ENCODE assay signal across 8 mouse cellular contexts in genomic region chr10:13007876-13008736, GRCm38 (mm10). TPM values are rescaled to one million over a fixed set of nuclear protein-coding genes. Genes with fewer than 3 reads are reported as not detected.
A peak's percentile ranks its signal among the peaks of the same experiment; 100 is the strongest.
DNase-seq lines count a peak whose midpoint lies in the region; ATAC-seq and TF ChIP-seq lines count a peak whose summit lies in the region.

No protein-coding gene starts in this region.

- TF ChIP-seq POLR2A in CH12.LX (IDR thresholded peaks at IDR 0.05; ENCODE audit: low read depth, low read length) = peak; percentile 87

- DNase-seq in CH12.LX (ENCODE audit: extremely low read depth) = peak; percentile 97
- peak; percentile 95 for DNase-seq in c-Kit-positive CD71-positive TER-119-negative erythroid progenitor cells, embryonic 14.5 days (ENCODE audit: low read depth)
- DNase-seq in forebrain, embryonic 11.5 days (ENCODE audit: low spot score) = peak; percentile 94
- DNase-seq in kidney, postnatal 36 days = peak; percentile 95 to 97
- DNase-seq in telencephalon, adult 2 months (ENCODE audit: low read depth, low spot score) = peak; percentile 99

- H3K9ac ChIP-seq in CH12.LX (ENCODE audit: insufficient read depth, low read depth) = peak overlapping the region; percentile 95
- H3K9ac ChIP-seq in forebrain, embryonic 11.5 days (ENCODE audit: low read length) = peak overlapping the region; percentile 77
- peak overlapping the region; percentile 88 for H3K9ac ChIP-seq in heart, embryonic 16.5 days (ENCODE audit: low read length)
- peak overlapping the region; percentile 82 for H3K9ac ChIP-seq in liver, embryonic 15.5 days
- H3K9ac ChIP-seq in neural tube, embryonic 12.5 days = peak overlapping the region; percentile 76

- peaks cover 18% of the 10 kb centered on the region for H3K79me2 ChIP-seq in CH12.LX (replicated peaks; ENCODE audit: control insufficient read depth, extremely low read depth, insufficient read depth, poor library complexity, severe bottlenecking)

- TF ChIP-seq RAD21 in CH12.LX (IDR thresholded peaks at IDR 0.05; ENCODE audit: low read depth, low read length) = no peak

- peak overlapping the region; percentile 96 for H3K4me2 ChIP-seq in CH12.LX (ENCODE audit: insufficient read depth, low read depth, poor library complexity, severe bottlenecking)
- peak overlapping the region; percentile 83 for H3K4me2 ChIP-seq in forebrain, embryonic 11.5 days (ENCODE audit: low read depth, low read length, severe bottlenecking)
- H3K4me2 ChIP-seq in heart, embryonic 16.5 days (ENCODE audit: low read depth, low read length) = peak overlapping the region; percentile 95
- peak overlapping the region; percentile 86 for H3K4me2 ChIP-seq in liver, embryonic 15.5 days
- H3K4me2 ChIP-seq in neural tube, embryonic 12.5 days (replicated peaks) = peak overlapping the region; percentile 74

- WGBS in forebrain, embryonic 11.5 days = 3% methylated on average over 52 of the region's 52 CpGs
- WGBS in heart, embryonic 16.5 days = 2% methylated on average over 52 of the region's 52 CpGs
- WGBS in liver, embryonic 15.5 days (ENCODE audit: insufficient replicate concordance) = 2% methylated on average over 52 of the region's 52 CpGs
- 4% methylated on average over 52 of the region's 52 CpGs for WGBS in neural tube, embryonic 12.5 days

- peak; percentile 99 for ATAC-seq in forebrain, embryonic 11.5 days (replicated peaks; ENCODE audit: low FRiP score)
- ATAC-seq in heart, embryonic 16.5 days (replicated peaks; ENCODE audit: extremely low read depth, insufficient read depth, low FRiP score) = peak; percentile 99
- ATAC-seq in liver, embryonic 15.5 days (ENCODE audit: insufficient read depth) = peak; percentile 100
- ATAC-seq in neural tube, embryonic 12.5 days (ENCODE audit: low FRiP score, low read depth) = peak; percentile 100

- no peaks in the 10 kb centered on the region for H3K27me3 ChIP-seq in CH12.LX (replicated peaks)
- no peaks in the 10 kb centered on the region for H3K27me3 ChIP-seq in forebrain, embryonic 11.5 days (ENCODE audit: control insufficient read depth, insufficient read depth, low read length)
- no peaks in the 10 kb centered on the region for H3K27me3 ChIP-seq in heart, embryonic 16.5 days (ENCODE audit: control insufficient read depth, insufficient read depth, low read length)
- H3K27me3 ChIP-seq in liver, embryonic 15.5 days = no peaks in the 10 kb centered on the region
- H3K27me3 ChIP-seq in neural tube, embryonic 12.5 days (replicated peaks) = no peaks in the 10 kb centered on the region

- TF ChIP-seq EP300 in CH12.LX (IDR thresholded peaks at IDR 0.05; ENCODE audit: low read length) = no peak

- H3K4me1 ChIP-seq in CH12.LX (ENCODE audit: control insufficient read depth in 1 of 2, insufficient read depth in 2 of 2) = peaks cover 5 to 23% of the 10 kb centered on the region in 2 experiments; a peak in 3 of 4 replicates
- H3K4me1 ChIP-seq in forebrain, embryonic 11.5 days (replicated peaks; ENCODE audit: control insufficient read depth, insufficient read depth, low read length) = peaks cover 9% of the 10 kb centered on the region; the same call in 1 of the 2 replicates
- H3K4me1 ChIP-seq in heart, embryonic 16.5 days (ENCODE audit: control insufficient read depth, insufficient read depth, low read length) = peaks cover 11% of the 10 kb centered on the region
- peaks cover 26% of the 10 kb centered on the region for H3K4me1 ChIP-seq in liver, embryonic 15.5 days (replicated peaks)
- H3K4me1 ChIP-seq in neural tube, embryonic 12.5 days = peaks cover 13% of the 10 kb centered on the region

- in situ Hi-C loops in CH12.LX (cut with MboI; ENCODE audit: low pct_ligation_motif_present, low pct_unique_long_range_greater_than_20kb, low sequenced_read_pairs) = no loop called here

- peaks cover 4 to 23% of the 10 kb centered on the region in 2 experiments for H3K36me3 ChIP-seq in CH12.LX (replicated peaks in 1 of 2; ENCODE audit: control insufficient read depth in 1 of 2, insufficient read depth in 1 of 2, low read length in 1 of 2)
- no peaks in the 10 kb centered on the region for H3K36me3 ChIP-seq in forebrain, embryonic 11.5 days (ENCODE audit: control insufficient read depth, insufficient read depth, low read length)
- H3K36me3 ChIP-seq in heart, embryonic 16.5 days (ENCODE audit: control insufficient read depth, insufficient read depth) = no peaks in the 10 kb centered on the region
- no peaks in the 10 kb centered on the region; the same call in 1 of the 2 replicates for H3K36me3 ChIP-seq in liver, embryonic 15.5 days (replicated peaks)
- H3K36me3 ChIP-seq in neural tube, embryonic 12.5 days = peaks cover 5% of the 10 kb centered on the region

- dilution Hi-C loops in CH12.LX (cut with MboI; ENCODE audit: extremely low pct_ligation_motif_present, extremely low pct_unique_long_range_greater_than_20kb, low sequenced_read_pairs) = no loop called here

- TF ChIP-seq CTCF in CH12.LX (conservative IDR thresholded peaks at IDR 0.05 in 1 of 2, IDR thresholded peaks at IDR 0.05 in 1 of 2; ENCODE audit: low read depth in 2 of 2, low read length in 2 of 2) = no peak

- H3K27ac ChIP-seq in CH12.LX (ENCODE audit: insufficient read depth, low read depth) = peak overlapping the region; percentile 56; the same call in 1 of the 2 replicates
- peak overlapping the region; percentile 37; the same call in 1 of the 2 replicates for H3K27ac ChIP-seq in forebrain, embryonic 11.5 days (ENCODE audit: low read depth, low read length)
- peak overlapping the region; percentile 59 for H3K27ac ChIP-seq in heart, embryonic 16.5 days (ENCODE audit: low read length)
- peak overlapping the region; percentile 69 for H3K27ac ChIP-seq in liver, embryonic 15.5 days (replicated peaks)
- no peak overlapping the region for H3K27ac ChIP-seq in neural tube, embryonic 12.5 days

- peak overlapping the region; percentile 89 to 98 (median 94) for H3K4me3 ChIP-seq in CH12.LX (replicated peaks in 1 of 3; ENCODE audit: low read depth in 2 of 3, low read length in 2 of 3, poor library complexity in 1 of 3)
- peak overlapping the region; percentile 90 for H3K4me3 ChIP-seq in forebrain, embryonic 11.5 days (ENCODE audit: low read depth, low read length)
- peak overlapping the region; percentile 96 for H3K4me3 ChIP-seq in heart, embryonic 16.5 days (ENCODE audit: low read length)
- H3K4me3 ChIP-seq in liver, embryonic 15.5 days (replicated peaks) = peak overlapping the region; percentile 94
- peak overlapping the region; percentile 67 for H3K4me3 ChIP-seq in neural tube, embryonic 12.5 days

- no peaks in the 10 kb centered on the region for H3K9me3 ChIP-seq in CH12.LX (replicated peaks; ENCODE audit: low read length)
- no peaks in the 10 kb centered on the region for H3K9me3 ChIP-seq in forebrain, embryonic 11.5 days (ENCODE audit: control insufficient read depth, low read length)
- H3K9me3 ChIP-seq in heart, embryonic 16.5 days (replicated peaks; ENCODE audit: control insufficient read depth, low read length) = no peaks in the 10 kb centered on the region
- no peaks in the 10 kb centered on the region for H3K9me3 ChIP-seq in liver, embryonic 15.5 days (replicated peaks)
- no peaks in the 10 kb centered on the region for H3K9me3 ChIP-seq in neural tube, embryonic 12.5 days

TF ChIP-seq in CH12.LX, 34 proteins besides CTCF, POLR2A, EP300 and RAD21 (continues in another document):
- TF ChIP-seq ELF1 (IDR thresholded peaks at IDR 0.05; ENCODE audit: low read depth, low read length) (peak; percentile 100), SMC3 (IDR thresholded peaks at IDR 0.05; ENCODE audit: low read depth, low read length) (no peak), HCFC1 (IDR thresholded peaks at IDR 0.05; ENCODE audit: low read depth, low read length) (peak; percentile 98), ZC3H11A (IDR thresholded peaks at IDR 0.05; ENCODE audit: low read depth, low read length) (no peak), POLR2AphosphoS2 (IDR thresholded peaks at IDR 0.05; ENCODE audit: low read depth, low read length) (peak; percentile 93), ZNF384 (IDR thresholded peaks at IDR 0.05; ENCODE audit: low read depth, low read length) (0 out of 2 replicates have a peak, but pooled peaks have one; percentile 6), USF1 (IDR thresholded peaks at IDR 0.05; ENCODE audit: low read depth, low read length) (peak; percentile 41), MYC (IDR thresholded peaks at IDR 0.05; ENCODE audit: low read depth, low read length) (peak; percentile 79), ETS1 (conservative IDR thresholded peaks at IDR 0.05; ENCODE audit: low read depth, low read length) (no peak), TBP (conservative IDR thresholded peaks at IDR 0.05; ENCODE audit: low read depth, low read length) (peak; percentile 59; the same call in 1 of the 2 replicates), IRF4 (IDR thresholded peaks at IDR 0.05; ENCODE audit: low read depth, low read length) (peak; percentile 58)

RNA-seq across cellular contexts. Expression of gene Sf3b5, which starts 3.0 kb away (rescaled TPM):
- total RNA-seq in CH12.LX (2012; rRNA removed) (49.1 and 49.6 TPM in 2 replicates), CH12.LX (2014; rRNA removed) (41.8 and 51.3 TPM in 2 replicates)
- 36.6 and 41.9 TPM in 2 replicates for polyA plus RNA-seq in CH12.LX (2012; ENCODE audit: insufficient read length, low read depth)
- 37.9 and 42.2 TPM in 2 replicates for polyA plus RNA-seq in forebrain, embryonic 11.5 days (2014; fragmentation: Nextera tagmentation; extraction: Ambion mirVana)
- polyA plus RNA-seq in heart, embryonic 16.5 days (2015; fragmentation: Nextera tagmentation; extraction: Ambion mirVana) = 25.7 and 26.8 TPM in 2 replicates
- 16.5 and 17.2 TPM in 2 replicates for polyA plus RNA-seq in liver, embryonic 15.5 days (2015; fragmentation: Nextera tagmentation; extraction: Ambion mirVana)
- polyA plus RNA-seq in neural tube, embryonic 12.5 days (2016; fragmentation: Nextera tagmentation; extraction: Ambion mirVana) = 30.4 and 31.2 TPM in 2 replicates

RNA-seq across cellular contexts. Expression of gene Stx11, which starts 44.0 kb away (rescaled TPM):
- 33.7 and 49.8 TPM in 2 replicates for total RNA-seq in CH12.LX (2012; rRNA removed)
- 42.3 and 47.7 TPM in 2 replicates for total RNA-seq in CH12.LX (2014; rRNA removed)
- polyA plus RNA-seq in CH12.LX (2012; ENCODE audit: insufficient read length, low read depth) = 22.2 and 23.4 TPM in 2 replicates
- polyA plus RNA-seq in forebrain, embryonic 11.5 days (2014; fragmentation: Nextera tagmentation; extraction: Ambion mirVana) = 1.9 and 2.1 TPM in 2 replicates
- 6.2 and 7.8 TPM in 2 replicates for polyA plus RNA-seq in heart, embryonic 16.5 days (2015; fragmentation: Nextera tagmentation; extraction: Ambion mirVana)
- 9.7 and 10.6 TPM in 2 replicates for polyA plus RNA-seq in liver, embryonic 15.5 days (2015; fragmentation: Nextera tagmentation; extraction: Ambion mirVana)
- 2.3 and 4.5 TPM in 2 replicates for polyA plus RNA-seq in neural tube, embryonic 12.5 days (2016; fragmentation: Nextera tagmentation; extraction: Ambion mirVana)

RNA-seq across cellular contexts. Expression of gene Plagl1, which starts 52.2 kb away (rescaled TPM):
- 0.42 and 1.7 TPM in 2 replicates for total RNA-seq in CH12.LX (2012; rRNA removed)
- total RNA-seq in CH12.LX (2014; rRNA removed) = 0.04 and 0.48 TPM in 2 replicates
- 0.22 and 0.87 TPM in 2 replicates for polyA plus RNA-seq in CH12.LX (2012; ENCODE audit: insufficient read length, low read depth)
- polyA plus RNA-seq in forebrain, embryonic 11.5 days (2014; fragmentation: Nextera tagmentation; extraction: Ambion mirVana) = 153 and 159 TPM in 2 replicates
- polyA plus RNA-seq in heart, embryonic 16.5 days (2015; fragmentation: Nextera tagmentation; extraction: Ambion mirVana) = 159 and 181 TPM in 2 replicates
- polyA plus RNA-seq in liver, embryonic 15.5 days (2015; fragmentation: Nextera tagmentation; extraction: Ambion mirVana) = 20.9 and 22.6 TPM in 2 replicates
- 72.0 and 83.7 TPM in 2 replicates for polyA plus RNA-seq in neural tube, embryonic 12.5 days (2016; fragmentation: Nextera tagmentation; extraction: Ambion mirVana)

Comparison
In these comparisons a context has a peak if more than half of its experiments do, and no peak if none do; other contexts are left out.
1. RNA of gene Plagl1, which starts 52.2 kb away (polyA plus RNA-seq): 159 to 181 TPM in heart, embryonic 16.5 days, 153 to 159 TPM in forebrain, embryonic 11.5 days, 72.0 to 83.7 TPM in neural tube, embryonic 12.5 days and 20.9 to 22.6 TPM in liver, embryonic 15.5 days; 0.22 to 0.87 TPM in CH12.LX; every median in the first group is over 10 times any median in the second.
2. Peak in every context shown above with its lines, with median percentiles within 50 percentile points of each other: DNase-seq, H3K4me2 ChIP-seq, H3K4me3 ChIP-seq, H3K9ac ChIP-seq and ATAC-seq.